Mouse (Mus musculus): ENCODE data around the gene Ubxn2a.
"Not testable (repeated sequence)": the region's sequence is repeated elsewhere in the genome, so short reads cannot be mapped to it uniquely, and the experiment has no call there.

Ubxn2a gene

DNA sequence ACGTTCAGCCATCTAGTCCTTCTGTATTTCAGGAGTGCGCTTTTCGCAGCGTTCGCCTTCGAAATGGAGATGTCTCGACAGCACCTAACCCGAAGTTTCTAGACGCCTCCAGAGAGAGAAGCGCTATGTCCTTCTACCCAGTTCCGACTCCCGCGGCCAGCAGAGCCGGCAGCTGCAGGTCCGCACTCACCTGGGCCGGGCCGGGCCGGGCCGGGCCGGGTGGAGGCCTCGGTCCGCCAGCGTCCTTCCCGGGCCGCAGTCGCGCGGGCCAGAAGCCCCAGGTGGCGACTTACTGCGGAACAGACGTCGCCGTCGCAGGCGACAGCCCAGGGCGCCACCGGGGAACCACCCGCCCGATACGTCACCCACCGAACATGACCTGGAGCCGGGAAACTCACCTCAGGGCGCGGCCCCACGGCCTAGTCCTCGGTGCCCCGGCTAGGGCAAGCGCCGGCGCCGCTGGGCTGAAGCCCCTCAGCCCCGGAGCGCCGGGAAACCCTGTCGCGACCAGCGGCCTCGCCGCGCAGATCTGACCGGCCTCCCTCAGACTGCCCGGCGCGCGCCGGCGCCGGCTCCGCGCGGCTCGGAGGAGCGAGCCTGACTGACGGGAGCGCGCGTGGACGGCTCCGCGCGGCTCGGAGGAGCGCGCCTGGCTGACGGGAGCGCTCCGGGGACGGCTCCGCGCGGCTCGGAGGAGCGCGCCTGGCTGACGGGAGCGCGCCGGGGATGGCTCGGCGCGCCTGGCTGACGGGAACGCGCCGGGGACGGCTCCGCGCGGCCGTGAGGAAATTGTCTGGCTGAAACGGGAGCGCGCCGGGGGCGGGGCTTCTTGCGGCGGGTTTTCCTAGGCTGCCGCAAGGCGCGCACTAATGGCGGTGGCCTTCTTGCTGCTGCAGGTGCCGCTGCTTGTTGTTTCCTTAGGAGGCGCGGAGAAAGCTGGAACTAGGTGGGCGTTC, at the start of gene Ubxn2a:
Gene Ubxn2a, minus strand, starts transcription at position 755 of the 956 bp plus-strand sequence.
- peak; percentile 83 for DNase-seq (ENCODE audit: low spot score)

- DNase-seq (ENCODE audit: low spot score), result no peak
Observed at GRCm38 (mm10) chr12:4953156-4953555, 45.7 kb upstream of the Ubxn2a start.

DNA sequence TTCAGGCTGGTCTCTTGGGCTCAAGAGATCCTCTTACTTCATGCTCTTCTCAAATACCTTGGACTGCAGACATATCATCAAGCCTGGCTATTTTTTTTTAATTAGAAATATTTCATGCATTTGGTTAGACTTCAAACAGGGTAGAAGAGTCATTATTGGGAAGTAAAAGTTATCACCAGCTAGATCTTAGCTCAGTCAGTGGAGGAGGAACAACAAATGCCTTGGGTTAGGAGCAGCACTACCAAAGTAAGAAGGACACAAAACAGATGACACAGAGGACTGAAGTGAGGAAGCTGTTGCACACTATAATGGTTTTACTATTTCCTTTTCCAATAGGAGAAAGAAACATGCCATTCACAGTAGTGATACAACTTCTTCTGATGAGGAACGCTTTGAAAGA, 44.8 kb upstream of the Ubxn2a start:
- DNase-seq (ENCODE audit: low spot score), result no peak

GRCm38 (mm10) chr12:4930820-4931548, 23.5 kb upstream of the Ubxn2a start:
- DNase-seq (ENCODE audit: low spot score), result no peak

GRCm38 (mm10) chr12:4928197-4928596, 20.7 kb upstream of the Ubxn2a start:
- DNase-seq (ENCODE audit: low spot score), result no peak

DNA sequence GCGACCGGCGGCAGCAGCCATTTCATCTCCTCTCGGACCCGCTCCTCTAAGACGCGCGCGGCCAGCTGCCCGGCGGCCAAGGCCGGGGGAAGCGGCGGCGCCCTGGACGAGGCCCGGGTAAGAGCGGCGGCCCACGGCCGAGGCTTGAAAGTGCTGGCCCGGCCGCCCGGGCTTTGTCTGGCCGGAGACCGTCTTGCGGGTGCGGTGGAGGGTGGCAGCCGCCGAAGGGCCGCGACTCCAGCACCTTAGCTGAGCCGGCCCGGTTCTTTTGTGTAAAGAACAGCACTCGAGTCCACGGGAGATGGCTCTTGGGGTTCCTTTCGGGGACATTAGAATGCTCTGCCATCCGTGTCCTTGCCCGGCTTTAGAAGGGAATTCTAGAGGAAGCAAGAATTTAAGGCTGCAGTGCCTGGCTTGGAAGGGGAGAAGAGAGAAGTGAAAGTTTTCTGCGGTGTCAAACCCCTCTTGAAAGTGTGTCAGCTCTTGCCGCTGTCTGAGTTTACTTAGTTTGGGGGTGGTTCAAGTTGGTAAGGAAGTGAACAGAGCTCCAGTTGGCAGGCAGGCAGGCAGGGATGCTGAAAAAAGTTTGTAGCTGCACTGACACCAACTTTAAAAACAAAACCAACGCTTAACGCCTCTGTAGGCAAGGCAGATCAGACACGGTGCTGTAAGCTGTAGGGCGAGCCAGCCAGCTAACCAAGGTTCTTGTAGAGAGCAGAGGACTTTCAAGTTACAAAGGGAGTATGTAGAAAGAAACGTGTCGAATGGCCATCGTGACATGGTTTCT, 10.5 kb upstream of the Ubxn2a start:
- DNase-seq (ENCODE audit: low spot score), result peak; percentile 80

DNA sequence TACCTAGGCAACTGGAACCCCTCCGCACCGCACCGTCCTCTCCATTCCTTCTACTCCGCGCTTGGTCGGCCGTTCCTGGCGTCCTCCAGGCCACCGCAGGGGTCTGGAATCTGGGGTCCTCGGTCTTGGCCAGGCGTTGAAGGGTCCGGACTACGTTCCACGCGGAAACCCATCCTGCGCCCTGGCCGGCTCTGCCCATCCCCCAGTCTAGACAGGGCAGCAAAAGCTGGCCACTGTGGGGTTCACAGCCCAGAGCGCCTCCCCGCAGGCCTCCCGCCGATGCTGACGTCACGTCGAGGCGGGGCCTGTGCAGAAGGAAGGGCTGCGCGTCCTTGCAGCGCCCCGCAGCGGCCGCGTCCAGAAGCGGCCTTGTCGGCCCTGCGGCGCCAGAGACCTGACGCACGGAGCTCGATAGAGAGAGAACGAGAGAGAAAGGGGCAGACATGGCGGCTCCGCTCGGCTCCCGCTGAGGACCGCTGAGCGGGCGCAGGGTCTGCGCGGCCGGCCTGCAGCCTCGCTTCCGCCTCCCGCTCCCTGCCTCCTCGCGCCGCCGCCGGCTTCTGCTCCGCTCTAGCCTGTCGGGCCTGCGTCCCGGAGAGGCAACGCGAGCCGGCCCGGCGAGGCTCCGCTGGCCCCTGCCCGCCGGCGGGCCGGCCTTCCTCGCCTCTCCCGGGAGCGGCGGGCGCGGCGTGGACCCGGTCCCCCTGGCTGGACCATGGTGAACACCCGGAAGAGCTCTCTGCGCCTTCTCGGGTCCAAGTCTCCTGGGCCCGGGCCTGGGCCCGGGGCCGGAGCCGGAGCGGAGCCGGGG, 9.7 kb upstream of the Ubxn2a start, which contains the start of gene Atad2b:
Gene Atad2b, plus strand, starts transcription at position 360 of the 811 bp plus-strand sequence.
- DNase-seq (ENCODE audit: low spot score), result peak; percentile 93

DNA sequence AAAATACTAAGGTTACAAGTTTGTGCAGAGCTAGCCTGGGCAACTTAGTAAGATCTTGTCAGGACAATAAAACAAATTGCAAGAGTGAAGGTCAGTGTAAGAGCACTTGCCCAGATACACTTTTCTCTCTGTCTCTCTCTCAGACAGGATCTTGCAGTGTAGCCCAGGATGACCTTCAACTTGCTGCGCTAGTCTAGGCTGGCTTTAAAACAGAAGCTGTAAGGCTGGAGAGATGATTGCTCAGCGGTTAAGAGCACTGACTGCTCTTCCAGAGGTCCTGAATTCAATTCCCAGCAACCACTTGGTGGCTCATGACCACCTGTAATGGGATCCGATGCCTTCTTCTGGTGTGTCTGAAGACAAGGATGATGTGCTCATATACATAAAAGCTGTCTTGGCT, 7.4 kb upstream of the Ubxn2a start:
- no peak for DNase-seq (ENCODE audit: low spot score)

GRCm38 (mm10) chr12:4914441-4914840, 6.9 kb upstream of the Ubxn2a start:
- DNase-seq (ENCODE audit: low spot score), result no peak

- peak; percentile 18 for DNase-seq (ENCODE audit: low spot score)
Observed at GRCm38 (mm10) chr12:4911716-4912115, 4.2 kb upstream of the Ubxn2a start.

- not testable (repeated sequence) for DNase-seq (ENCODE audit: low spot score)
Observed at GRCm38 (mm10) chr12:4910496-4910895, 3.0 kb upstream of the Ubxn2a start.

- DNase-seq (ENCODE audit: low spot score), result no peak
Observed at GRCm38 (mm10) chr12:4908391-4908790, 886 bp upstream of the Ubxn2a start.

DNA sequence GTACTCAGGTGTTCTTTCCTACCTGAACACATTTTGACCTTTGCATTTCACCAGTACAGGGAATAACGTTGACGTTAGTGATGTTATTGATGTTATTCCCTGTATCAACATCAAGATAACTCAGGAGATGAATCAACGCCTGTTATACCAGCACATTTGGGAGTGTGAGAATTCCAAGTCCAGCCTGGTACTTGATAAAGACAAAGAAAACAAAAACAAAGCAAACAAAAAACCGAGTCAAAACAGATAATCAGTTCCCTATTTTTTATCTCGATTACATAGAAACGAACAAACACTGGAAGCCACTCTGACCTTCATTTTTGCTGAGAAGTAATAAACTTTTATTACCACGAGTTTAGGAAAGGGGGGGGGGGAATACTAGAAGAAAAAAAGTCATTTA, 1.0 kb downstream of the Ubxn2a start:
- DNase-seq (ENCODE audit: low spot score), result no peak

GRCm38 (mm10) chr12:4905946-4906345, 1.6 kb downstream of the Ubxn2a start:
- DNase-seq (ENCODE audit: low spot score), result no peak

- no peak for DNase-seq (ENCODE audit: low spot score)
Observed at GRCm38 (mm10) chr12:4898024-4898423, 9.5 kb downstream of the Ubxn2a start.

GRCm38 (mm10) chr12:4889891-4890290, 17.6 kb downstream of the Ubxn2a start:
- DNase-seq (ENCODE audit: low spot score), result no peak

DNA sequence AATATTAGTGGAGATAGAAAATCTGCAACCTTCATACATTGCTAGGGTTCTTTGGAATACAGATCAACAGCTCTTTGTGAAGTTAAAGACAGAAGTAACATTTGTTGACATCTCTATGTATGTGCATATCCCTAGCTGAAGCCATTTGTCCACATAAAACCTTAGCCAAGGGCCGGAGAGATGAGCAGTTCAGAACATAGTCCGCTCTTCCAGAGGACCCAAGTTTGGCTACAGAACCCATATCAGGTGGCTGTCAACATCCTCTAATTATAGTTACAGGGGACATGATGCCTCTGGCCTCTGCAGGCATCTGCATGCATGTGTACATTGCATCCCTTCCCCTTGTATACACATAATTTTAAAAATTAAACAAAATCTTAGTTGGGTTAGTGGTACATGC, 18.3 kb downstream of the Ubxn2a start:
- DNase-seq (ENCODE audit: low spot score), result no peak

DNA sequence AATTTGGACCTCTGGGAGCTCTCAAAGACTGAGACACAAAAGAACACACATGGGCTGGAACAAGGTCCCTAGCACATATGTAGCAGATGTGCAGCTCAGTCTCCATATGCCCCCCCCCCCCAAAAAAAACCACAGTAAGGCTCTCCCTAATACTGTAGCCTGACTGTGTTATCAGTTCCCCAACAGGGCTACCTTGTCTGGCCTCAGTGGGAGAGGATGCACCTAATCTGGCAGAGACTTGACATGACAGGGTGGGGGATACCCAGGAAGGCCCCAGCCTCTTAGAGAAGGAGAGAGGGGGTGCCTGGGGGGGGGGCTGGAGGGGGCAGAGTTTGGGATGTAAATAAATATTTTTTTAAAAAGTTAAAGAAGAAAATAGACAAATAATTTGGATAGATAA, 18.8 kb downstream of the Ubxn2a start:
- no peak for DNase-seq (ENCODE audit: low spot score)

DNA sequence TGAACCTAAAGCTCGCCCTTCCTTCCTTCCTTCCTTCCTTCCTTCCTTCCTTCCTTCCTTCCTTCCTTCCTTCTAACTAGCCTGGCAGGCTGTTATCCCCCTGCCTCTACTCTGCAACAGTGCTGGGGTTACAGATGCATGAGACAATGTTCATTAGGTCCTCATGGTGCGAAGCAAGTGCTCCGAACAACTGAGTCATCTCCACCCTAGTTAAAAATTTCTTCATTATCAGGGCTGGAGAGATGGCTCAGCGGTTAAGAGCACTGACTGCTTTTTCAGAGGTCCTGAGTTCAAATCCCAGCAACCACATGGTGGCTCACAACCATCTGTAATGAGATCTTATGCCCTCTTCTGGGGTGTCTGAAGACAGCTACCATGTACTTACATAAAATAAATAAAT, 20.9 kb downstream of the Ubxn2a start:
- not testable (repeated sequence) for DNase-seq (ENCODE audit: low spot score)

GRCm38 (mm10) chr12:4885062-4885461, 22.4 kb downstream of the Ubxn2a start:
- DNase-seq (ENCODE audit: low spot score), result no peak

DNA sequence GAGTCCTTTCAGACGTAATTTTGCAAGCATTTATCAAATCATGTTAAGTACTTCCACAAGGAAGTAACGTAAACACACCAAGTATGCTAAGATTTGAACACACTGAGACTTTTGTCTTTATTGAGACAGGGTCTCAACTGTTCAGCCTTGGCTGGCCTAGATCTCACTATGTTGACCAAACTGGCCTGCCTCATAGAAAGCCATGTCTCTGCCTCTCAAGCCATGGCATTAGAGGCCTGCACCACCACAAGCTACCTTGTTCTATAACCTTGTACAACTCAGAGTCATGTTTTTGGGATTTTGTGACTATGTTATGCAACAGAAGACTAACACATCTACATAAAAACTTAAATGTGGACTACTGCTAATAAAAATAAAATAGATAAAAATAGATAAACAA, 25.4 kb downstream of the Ubxn2a start:
- DNase-seq (ENCODE audit: low spot score), result no peak

All from adipocyte (in vitro differentiated cells).